Mouse (Mus musculus) liver, embryonic 14.5 days (tissue): Measurements from ENCODE around the gene Vmn2r83.

ENCODE experiments used
- CTCF ChIP-seq: IDR thresholded peaks from 2 replicates; pipeline ENCODE4 v1.5.1; 2016; ENCODE audit warnings: antibody characterized with exemption, low read depth, control low read depth
- EP300 ChIP-seq: IDR thresholded peaks from 2 replicates; pipeline ENCODE4 v1.6.1; 2016; ENCODE audit warnings: antibody characterized with exemption, low read depth

- TF ChIP-seq EP300 (no peak), CTCF (no peak)
Observed at GRCm38 (mm10) chr10:79535431-79535830, 66.9 kb downstream of the Vmn2r83 start.
